Mouse (Mus musculus) liver, embryonic 15.5 days (tissue): ENCODE data around the gene Skap1. TPM values are rescaled to one million over a fixed set of nuclear protein-coding genes. Genes with fewer than 3 reads are reported as not detected.
"Not testable (repeated sequence)": the region's sequence is repeated elsewhere in the genome, so short reads cannot be mapped to it uniquely, and the experiment has no call there.

Source experiments
- ATAC-seq: fragments of 200-750 bp; cut with Nextera tagmentation; 2 replicates; pipeline ENCODE4 v1.8.0; 2017; ENCODE audit warnings: moderate number of reproducible peaks, mild to moderate bottlenecking, moderate library complexity; ENCODE audit not compliant: insufficient read depth
- H3K27ac ChIP-seq: fragments of 300-500 bp; sonication (generic); replicated peaks from 2 replicates; pipeline ENCODE4 v1.5.1; 2015; ENCODE audit warnings: mild to moderate bottlenecking, inconsistent platforms
- H3K27me3 ChIP-seq: fragments of 300-500 bp; sonication (generic); 2 replicates; pipeline ENCODE4 v1.6.1; 2015; ENCODE audit warnings: mild to moderate bottlenecking, inconsistent platforms
- H3K36me3 ChIP-seq: fragments of 300-500 bp; sonication (generic); replicated peaks from 2 replicates; pipeline ENCODE4 v1.6.1; 2015; ENCODE audit warnings: moderate library complexity, mild to moderate bottlenecking, inconsistent platforms
- H3K4me1 ChIP-seq: fragments of 300-500 bp; sonication (generic); replicated peaks from 2 replicates; pipeline ENCODE4 v1.6.1; 2015; ENCODE audit warnings: inconsistent platforms
- H3K4me2 ChIP-seq: fragments of 300-500 bp; sonication (generic); 2 replicates; pipeline ENCODE4 v1.6.1; 2015; ENCODE audit warnings: moderate library complexity, mild to moderate bottlenecking, inconsistent platforms
- H3K4me3 ChIP-seq: fragments of 300-500 bp; sonication (generic); replicated peaks from 2 replicates; pipeline ENCODE4 v1.5.1; 2015; ENCODE audit warnings: mild to moderate bottlenecking, inconsistent platforms
- H3K9ac ChIP-seq: fragments of 300-500 bp; sonication (generic); 2 replicates; pipeline ENCODE4 v1.6.1; 2015; ENCODE audit warnings: moderate library complexity, mild to moderate bottlenecking, inconsistent platforms
- H3K9me3 ChIP-seq: fragments of 300-500 bp; sonication (generic); replicated peaks from 2 replicates; pipeline ENCODE4 v1.6.1; 2016; ENCODE audit warnings: inconsistent platforms
- WGBS: fragments of 180-500 bp; shearing (Covaris S2); methylation state at CpG from one replicate; pipeline ENCODE4 v1.1.7; 2015; ENCODE audit warnings: mixed read lengths; ENCODE audit not compliant: insufficient replicate concordance; 5-methylcytosine and 5-hydroxymethylcytosine counted together
- polyA plus RNA-seq: library from polyadenylated mRNA; unstranded; fragments of >200 nt; fragmentation: Nextera tagmentation; extraction: Ambion mirVana; gene quantifications from 2 replicates; pipeline ENCODE4 v1.2.1, GENCODE M21; 2015

Gene Skap1
- polyA plus RNA-seq, 1 experiment from 2014 or later, result 0.20 TPM

- H3K4me3 ChIP-seq, result no peak overlapping the region
- no peak overlapping the region for H3K27ac ChIP-seq
- ATAC-seq, result no peak
- H3K36me3 ChIP-seq, result no peaks in the 10 kb centered on the region
- no peak overlapping the region for H3K4me2 ChIP-seq
- no peaks in the 10 kb centered on the region for H3K4me1 ChIP-seq
- H3K27me3 ChIP-seq, result no peaks in the 10 kb centered on the region
- H3K9ac ChIP-seq, result no peak overlapping the region
- H3K9me3 ChIP-seq, result no peaks in the 10 kb centered on the region
- 35% methylated on average over 7 of the region's 7 CpGs for WGBS
Measured at GRCm38 (mm10) chr11:96696842-96697455, 232.6 kb downstream of the Skap1 start.

- H3K27ac ChIP-seq, result no peak overlapping the region
- 64% methylated on average over 4 of the region's 4 CpGs for WGBS
- H3K36me3 ChIP-seq, result no peaks in the 10 kb centered on the region
- no peaks in the 10 kb centered on the region for H3K4me1 ChIP-seq
- no peak overlapping the region for H3K9ac ChIP-seq
- H3K4me3 ChIP-seq, result no peak overlapping the region
- no peaks in the 10 kb centered on the region for H3K9me3 ChIP-seq
- no peak overlapping the region for H3K4me2 ChIP-seq
- H3K27me3 ChIP-seq, result no peaks in the 10 kb centered on the region
- no peak for ATAC-seq
Measured at GRCm38 (mm10) chr11:96697467-96697866, 233.1 kb downstream of the Skap1 start.

DNA sequence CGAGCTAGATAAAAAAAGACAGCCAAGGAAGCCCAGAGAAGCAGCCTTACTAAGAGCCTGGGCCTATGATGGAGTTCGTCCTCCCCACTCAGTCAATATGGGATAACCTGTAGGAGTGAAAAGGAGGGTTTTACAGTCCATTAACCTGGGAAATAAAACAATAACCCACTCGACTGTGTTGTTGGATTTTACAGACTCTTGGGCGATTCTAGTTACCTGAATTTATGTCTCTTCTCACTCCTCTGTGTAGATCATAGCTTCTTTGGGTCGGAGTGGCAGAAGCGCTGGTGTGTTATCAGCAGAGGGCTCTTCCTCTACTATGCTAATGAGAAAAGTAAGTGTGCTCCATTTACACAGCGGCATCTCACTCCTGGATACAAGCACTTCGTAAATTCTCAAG is 239.4 kb downstream of the Skap1 start:
- H3K4me2 ChIP-seq, result no peak overlapping the region
- H3K36me3 ChIP-seq, result no peaks in the 10 kb centered on the region
- 54% methylated on average over 8 of the region's 8 CpGs for WGBS
- ATAC-seq, result no peak
- peaks cover 8% of the 10 kb centered on the region for H3K27me3 ChIP-seq
- no peak overlapping the region for H3K9ac ChIP-seq
- no peak overlapping the region for H3K27ac ChIP-seq
- no peak overlapping the region for H3K4me3 ChIP-seq
- H3K9me3 ChIP-seq, result no peaks in the 10 kb centered on the region
- H3K4me1 ChIP-seq, result peaks cover 8% of the 10 kb centered on the region; the same call in 1 of the 2 replicates

DNA sequence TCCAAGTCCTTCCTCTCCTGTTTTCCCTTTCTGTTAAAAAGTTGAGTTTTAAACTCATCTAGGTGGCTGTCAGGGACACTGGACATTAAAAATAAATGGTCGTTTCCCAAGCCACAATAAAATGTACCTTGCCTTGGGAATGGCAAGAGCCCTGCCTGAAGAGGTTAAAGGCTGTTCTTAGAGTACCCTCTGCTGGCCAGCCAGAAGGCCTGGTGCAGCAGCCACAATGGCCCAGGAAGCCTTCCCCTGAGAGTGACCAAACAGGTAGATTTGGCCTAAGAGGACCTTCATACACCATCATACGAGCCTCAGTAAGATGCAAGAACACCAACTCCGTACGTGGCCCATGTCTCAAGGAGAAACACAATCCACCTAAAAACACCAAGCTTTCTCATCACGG is 246.9 kb downstream of the Skap1 start:
- Histone ChIP-seq H3K9me3 (no peaks in the 10 kb centered on the region), H3K4me1 (peaks cover 8% of the 10 kb centered on the region; the same call in 1 of the 2 replicates), H3K4me3 (no peak overlapping the region), H3K36me3 (no peaks in the 10 kb centered on the region), H3K4me2 (no peak overlapping the region), H3K9ac (no peak overlapping the region), H3K27ac (no peak overlapping the region), H3K27me3 (peaks cover 8% of the 10 kb centered on the region)
- WGBS, result 57% methylated on average over 5 of the region's 5 CpGs
- ATAC-seq, result no peak

- no peak overlapping the region for H3K4me2 ChIP-seq
- peaks cover 8% of the 10 kb centered on the region for H3K27me3 ChIP-seq
- H3K4me3 ChIP-seq, result no peak overlapping the region
- peaks cover 8% of the 10 kb centered on the region; the same call in 1 of the 2 replicates for H3K4me1 ChIP-seq
- no peak overlapping the region for H3K27ac ChIP-seq
- 75% methylated on average over 7 of the region's 7 CpGs for WGBS
- ATAC-seq, result no peak
- H3K9ac ChIP-seq, result no peak overlapping the region
- H3K9me3 ChIP-seq, result no peaks in the 10 kb centered on the region
- H3K36me3 ChIP-seq, result no peaks in the 10 kb centered on the region
Measured at GRCm38 (mm10) chr11:96711670-96712069, 247.3 kb downstream of the Skap1 start.

DNA sequence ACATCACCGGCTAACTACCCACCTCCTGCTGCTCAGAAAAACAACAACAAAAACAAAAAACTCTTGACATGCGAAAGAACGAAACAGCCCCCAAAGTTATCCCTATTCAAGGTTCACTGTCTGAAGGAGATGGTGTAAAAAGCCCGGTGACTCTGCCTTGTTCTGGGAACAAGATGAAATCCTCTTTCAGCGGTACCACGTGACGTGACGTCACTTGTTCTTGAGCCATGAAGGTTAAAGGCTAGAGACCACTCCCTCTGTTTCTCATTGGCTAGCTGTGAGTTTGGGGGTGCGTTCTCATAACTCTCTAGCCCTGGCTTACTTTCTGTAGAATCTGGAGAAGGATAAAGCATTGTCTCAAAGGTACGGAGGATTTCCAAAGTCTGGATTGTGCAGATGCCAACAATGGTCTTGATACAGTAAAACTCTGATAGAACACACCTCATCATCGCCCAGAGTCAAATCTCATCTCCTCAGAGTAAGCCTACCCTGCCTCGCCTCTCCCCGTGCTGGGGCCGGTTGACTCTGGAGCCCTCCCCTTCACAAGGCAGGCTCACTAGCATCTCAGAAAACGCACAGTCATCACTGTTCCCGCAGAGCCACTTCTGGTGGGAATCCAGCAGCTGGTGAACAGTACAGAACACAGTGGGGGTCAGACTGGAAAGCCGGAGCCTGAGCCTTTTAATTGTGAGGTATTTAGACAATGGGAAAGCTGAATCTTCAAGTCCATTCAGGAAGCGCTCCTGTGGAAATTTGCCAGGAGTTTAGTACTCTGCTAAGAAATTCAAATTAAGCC is 249.0 kb downstream of the Skap1 start:
- 46% methylated on average over 18 of the region's 18 CpGs for WGBS
- no peak overlapping the region for H3K9ac ChIP-seq
- H3K27me3 ChIP-seq, result 0 out of 2 replicates have a peak, but pooled peaks cover 4% of the 10 kb centered on the region
- H3K4me2 ChIP-seq, result no peak overlapping the region
- H3K36me3 ChIP-seq, result no peaks in the 10 kb centered on the region
- no peak overlapping the region for H3K4me3 ChIP-seq
- H3K27ac ChIP-seq, result no peak overlapping the region
- ATAC-seq, result no peak
- peaks cover 3% of the 10 kb centered on the region; the same call in 1 of the 2 replicates for H3K4me1 ChIP-seq
- H3K9me3 ChIP-seq, result no peaks in the 10 kb centered on the region

DNA sequence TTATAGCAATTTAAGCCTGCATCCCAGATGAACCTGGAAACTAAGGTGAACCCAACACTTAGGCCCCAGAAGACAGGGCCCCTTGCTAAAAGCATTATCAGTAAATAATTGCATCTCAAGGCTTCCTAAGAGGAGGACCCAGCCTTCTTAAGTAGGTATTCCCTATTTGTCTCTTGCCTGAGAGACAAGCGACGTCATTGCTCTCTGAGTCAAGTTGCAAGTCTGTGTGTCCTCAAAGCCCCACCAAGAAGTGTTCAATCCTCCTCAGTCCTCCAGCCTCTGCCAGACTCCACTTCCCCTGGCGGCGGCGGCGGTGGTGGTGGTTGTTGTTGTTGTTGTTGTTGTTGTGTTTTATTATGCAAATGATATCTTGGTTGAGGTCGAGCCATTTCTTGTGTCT is 249.6 kb downstream of the Skap1 start:
- Histone ChIP-seq H3K27me3 (0 out of 2 replicates have a peak, but pooled peaks cover 4% of the 10 kb centered on the region), H3K27ac (no peak overlapping the region), H3K36me3 (no peaks in the 10 kb centered on the region), H3K4me1 (no peaks in the 10 kb centered on the region), H3K4me3 (no peak overlapping the region), H3K9me3 (no peaks in the 10 kb centered on the region), H3K4me2 (no peak overlapping the region), H3K9ac (no peak overlapping the region)
- 68% methylated on average over 7 of the region's 7 CpGs for WGBS
- ATAC-seq, result no peak

- H3K4me1 ChIP-seq, H3K27me3 ChIP-seq, H3K4me3 ChIP-seq, H3K36me3 ChIP-seq, ATAC-seq, H3K4me2 ChIP-seq, H3K27ac ChIP-seq, H3K9ac ChIP-seq, H3K9me3 ChIP-seq: not testable (repeated sequence)
- 51% methylated on average over 5 of the region's 5 CpGs for WGBS
Measured at GRCm38 (mm10) chr11:96715168-96715567, 250.8 kb downstream of the Skap1 start.

DNA sequence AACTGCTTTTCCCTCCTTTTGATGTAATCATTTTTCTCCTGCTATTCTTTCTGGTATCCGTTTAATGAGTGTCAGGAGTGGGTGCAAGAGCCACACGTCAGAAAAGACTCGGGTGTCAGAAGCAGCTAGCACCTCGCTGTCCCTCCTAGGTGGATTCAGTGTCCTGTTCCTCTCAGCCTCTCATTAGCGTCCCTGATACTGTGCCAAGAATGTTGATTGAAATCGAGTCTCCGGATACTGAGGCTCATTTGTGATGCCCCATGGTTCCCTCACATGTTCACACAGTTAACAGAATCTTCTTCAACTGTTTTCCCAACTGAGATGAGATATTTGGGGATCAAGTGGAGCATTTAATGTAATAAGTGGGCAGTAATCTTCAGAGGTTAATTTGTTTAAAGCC is 254.2 kb downstream of the Skap1 start:
- H3K27ac ChIP-seq, result no peak overlapping the region
- no peak for ATAC-seq
- H3K36me3 ChIP-seq, result no peaks in the 10 kb centered on the region
- H3K4me1 ChIP-seq, result no peaks in the 10 kb centered on the region
- no peak overlapping the region for H3K4me3 ChIP-seq
- no peaks in the 10 kb centered on the region for H3K9me3 ChIP-seq
- whole genome bisulfite sequencing, result 49% methylated on average over 7 of the region's 7 CpGs
- no peak overlapping the region for H3K9ac ChIP-seq
- H3K4me2 ChIP-seq, result no peak overlapping the region
- H3K27me3 ChIP-seq, result 0 out of 2 replicates have a peak, but pooled peaks cover 4% of the 10 kb centered on the region

GRCm38 (mm10) chr11:96725833-96726232 is 261.4 kb downstream of the Skap1 start:
- Histone ChIP-seq H3K4me2 (no peak overlapping the region), H3K4me1 (no peaks in the 10 kb centered on the region), H3K36me3 (no peaks in the 10 kb centered on the region), H3K27ac (no peak overlapping the region), H3K9ac (no peak overlapping the region), H3K27me3 (0 out of 2 replicates have a peak, but pooled peaks cover 3% of the 10 kb centered on the region), H3K4me3 (no peak overlapping the region), H3K9me3 (no peaks in the 10 kb centered on the region)
- no peak for ATAC-seq
- 58% methylated on average over 1 of the region's 1 CpGs for WGBS

- Histone ChIP-seq H3K9ac (no peak overlapping the region), H3K36me3 (no peaks in the 10 kb centered on the region), H3K27me3 (peaks cover 4% of the 10 kb centered on the region; the same call in 1 of the 2 replicates), H3K4me1 (no peaks in the 10 kb centered on the region), H3K4me3 (no peak overlapping the region), H3K4me2 (no peak overlapping the region), H3K9me3 (no peaks in the 10 kb centered on the region), H3K27ac (no peak overlapping the region)
- 50% methylated on average over 2 of the region's 2 CpGs for WGBS
- ATAC-seq, result no peak
Measured at GRCm38 (mm10) chr11:96728577-96728976, 264.2 kb downstream of the Skap1 start.
